Mouse (Mus musculus) hindbrain, postnatal 0 days (tissue): Measurements from ENCODE around the gene Riok2. TPM values are rescaled to one million over a fixed set of nuclear protein-coding genes. Genes with fewer than 3 reads are reported as not detected.
"Not testable (repeated sequence)": the region's sequence is repeated elsewhere in the genome, so short reads cannot be mapped to it uniquely, and the experiment has no call there.

Source experiments
- ATAC-seq: fragments of 200-750 bp; cut with Nextera tagmentation; 2 replicates; pipeline ENCODE4 v1.8.0; 2017; ENCODE audit warnings: mild to moderate bottlenecking, moderate TSS enrichment, moderate library complexity
- DNase-seq: peaks from one replicate; pipeline ENCODE4 v3.0.0-alpha.2; 2015; ENCODE audit warnings: low spot score
- H3K27ac ChIP-seq: fragments of 300-500 bp; sonication (generic); 2 replicates; pipeline ENCODE4 v1.5.1; 2014; ENCODE audit warnings: mild to moderate bottlenecking
- H3K27me3 ChIP-seq: fragments of 300-500 bp; sonication (generic); 2 replicates; pipeline ENCODE4 v1.6.1; 2014; ENCODE audit warnings: low read length, mixed read lengths; ENCODE audit not compliant: insufficient read depth
- H3K36me3 ChIP-seq: fragments of 300-500 bp; sonication (generic); 2 replicates; pipeline ENCODE4 v1.6.1; 2014; ENCODE audit warnings: low read length, mixed read lengths; ENCODE audit not compliant: insufficient read depth
- H3K4me1 ChIP-seq: fragments of 300-500 bp; sonication (generic); 2 replicates; pipeline ENCODE4 v1.6.1; 2014; ENCODE audit warnings: antibody characterized with exemption, low read length, mixed read lengths; ENCODE audit not compliant: insufficient read depth
- H3K4me2 ChIP-seq: fragments of 300-500 bp; sonication (generic); 2 replicates; pipeline ENCODE4 v1.6.1; 2014; ENCODE audit warnings: low read depth, mild to moderate bottlenecking, low read length, moderate library complexity, mixed read lengths
- H3K4me3 ChIP-seq: fragments of 300-500 bp; sonication (generic); 2 replicates; pipeline ENCODE4 v1.5.1; 2014; ENCODE audit warnings: low read length
- H3K9ac ChIP-seq: fragments of 300-500 bp; sonication (generic); replicated peaks from 2 replicates; pipeline ENCODE4 v1.6.1; 2014; ENCODE audit warnings: mild to moderate bottlenecking, low read length, moderate library complexity, mixed read lengths
- H3K9me3 ChIP-seq: fragments of 300-500 bp; sonication (generic); 2 replicates; pipeline ENCODE4 v1.6.1; 2016; ENCODE audit warnings: low read length, mixed read lengths
- CTCF ChIP-seq: IDR thresholded peaks from 2 replicates; pipeline ENCODE4 v1.5.1; 2016; ENCODE audit warnings: antibody characterized with exemption, control low read depth, low read depth
- WGBS: fragments of 180-500 bp; shearing (Covaris S2); extraction: QIAGEN DNeasy Blood & Tissue Kit; methylation state at CpG from one replicate; pipeline ENCODE4 v1.1.7; 2014; 5-methylcytosine and 5-hydroxymethylcytosine counted together
- polyA plus RNA-seq: library from polyadenylated mRNA; unstranded; fragments of >200 nt; fragmentation: Nextera tagmentation; extraction: Ambion mirVana; gene quantifications from 2 replicates; pipeline ENCODE4 v1.2.1, GENCODE M21; 2015
- total RNA-seq: library from RNA; depleted of rRNA; stranded (reverse); fragments of >200 nt; gene quantifications from 2 replicates; pipeline ENCODE4 v1.2.3, GENCODE M21; 2014; rRNA removed

Gene Riok2
- total RNA-seq (19.0 and 36.7 TPM in 2 replicates), polyA plus RNA-seq (15.0 and 19.2 TPM in 2 replicates)

DNA sequence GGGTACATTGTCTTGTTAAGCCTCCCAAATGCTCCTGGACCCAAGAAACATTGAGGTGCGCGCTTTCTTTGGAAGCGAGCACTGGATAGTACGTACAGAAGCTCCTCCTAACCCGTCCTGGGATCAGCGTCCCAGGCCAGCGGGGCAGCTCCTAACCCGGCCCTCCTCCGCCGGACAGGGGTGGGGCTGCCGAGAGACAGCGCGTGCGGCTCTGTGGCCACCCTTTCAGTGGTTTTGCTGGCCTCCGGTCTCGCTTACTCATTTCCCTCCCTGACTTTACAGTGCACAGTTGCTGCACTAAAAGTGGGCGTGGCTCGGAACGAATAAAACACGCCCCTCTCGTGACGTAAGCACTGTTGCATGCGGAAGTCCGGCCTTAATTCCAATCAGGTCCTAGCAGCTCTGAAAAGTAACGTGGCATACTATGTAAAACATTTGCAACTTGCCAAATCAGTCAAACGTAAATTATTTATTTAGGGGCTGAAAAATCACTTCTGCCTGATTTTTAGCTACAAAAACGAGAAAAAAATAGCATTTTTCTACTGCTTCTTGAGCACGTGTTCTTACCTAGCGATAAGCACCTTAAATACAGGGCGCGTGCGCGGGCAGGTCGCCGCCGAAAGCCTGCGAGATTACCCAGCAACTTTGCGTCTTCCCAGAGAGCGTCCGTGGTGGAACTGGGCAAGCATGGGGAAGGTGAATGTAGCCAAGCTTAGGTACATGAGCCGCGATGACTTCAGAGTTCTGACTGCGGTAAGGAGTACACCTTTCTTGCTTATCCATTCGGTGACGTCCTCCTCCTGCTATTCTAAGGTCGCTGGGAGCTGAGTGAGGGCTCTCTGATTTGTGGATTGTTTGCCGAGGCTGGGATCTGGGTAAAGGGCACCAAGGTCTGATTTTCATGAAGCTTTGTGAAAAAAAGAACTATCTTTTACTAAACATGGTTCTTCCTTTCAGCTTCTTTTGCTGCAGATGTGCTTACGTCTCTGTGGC lies at the start of gene Riok2:
Gene Riok2 (plus strand): TSS at position 392 of the 993 bp plus-strand sequence.
- under 1% methylated on average over 48 of the region's 48 CpGs for WGBS
- Histone ChIP-seq H3K4me1 (no peaks in the 10 kb centered on the region), H3K27me3 (no peaks in the 10 kb centered on the region), H3K27ac (peak within 1 kb of the TSS; percentile 86), H3K9me3 (no peaks in the 10 kb centered on the region), H3K4me2 (peak within 1 kb of the TSS; percentile 81), H3K4me3 (peak within 1 kb of the TSS; percentile 69), H3K36me3 (no peaks in the 10 kb centered on the region), H3K9ac (peak within 1 kb of the TSS; percentile 81)
- DNase-seq: peak; percentile 99
- TF ChIP-seq CTCF: no peak
- peak; percentile 99 for ATAC-seq

DNA sequence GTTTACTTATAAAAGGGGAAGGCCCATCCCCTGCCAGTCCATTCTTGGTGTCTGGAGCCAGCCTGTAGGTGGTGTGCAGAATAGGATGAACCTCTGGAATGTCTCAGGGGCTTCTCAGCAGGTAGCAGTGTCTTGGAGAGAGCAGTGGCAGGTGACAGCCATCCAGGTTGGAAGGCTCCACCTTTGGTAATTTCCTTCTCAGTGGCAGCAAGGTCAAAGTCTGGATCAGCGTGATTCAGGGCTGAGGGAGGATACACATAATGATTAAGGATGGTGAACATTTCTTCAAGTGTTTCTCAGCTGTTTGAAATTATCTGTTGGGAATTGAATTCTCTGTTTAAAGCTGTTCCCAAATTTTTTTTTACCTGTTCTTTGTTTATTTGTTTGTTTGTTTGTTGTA lies 48.1 kb upstream of the Riok2 start:
- not testable (repeated sequence) for H3K4me2 ChIP-seq, ATAC-seq, H3K9ac ChIP-seq, H3K4me3 ChIP-seq, H3K27ac ChIP-seq, H3K4me1 ChIP-seq, DNase-seq, H3K27me3 ChIP-seq, H3K36me3 ChIP-seq, H3K9me3 ChIP-seq
- 83% methylated on average over 1 of the region's 1 CpGs for WGBS

- Histone ChIP-seq H3K4me3 (no peak overlapping the region), H3K4me2 (no peak overlapping the region), H3K4me1 (no peaks in the 10 kb centered on the region), H3K9ac (no peak overlapping the region), H3K27me3 (no peaks in the 10 kb centered on the region), H3K36me3 (no peaks in the 10 kb centered on the region), H3K27ac (no peak overlapping the region), H3K9me3 (no peaks in the 10 kb centered on the region)
- DNase-seq (no peak), ATAC-seq (no peak)
- no peak for TF ChIP-seq CTCF
- WGBS: 86% methylated on average over 4 of the region's 4 CpGs
Measured at GRCm38 (mm10) chr17:17326636-17327035, 47.5 kb upstream of the Riok2 start.

DNA sequence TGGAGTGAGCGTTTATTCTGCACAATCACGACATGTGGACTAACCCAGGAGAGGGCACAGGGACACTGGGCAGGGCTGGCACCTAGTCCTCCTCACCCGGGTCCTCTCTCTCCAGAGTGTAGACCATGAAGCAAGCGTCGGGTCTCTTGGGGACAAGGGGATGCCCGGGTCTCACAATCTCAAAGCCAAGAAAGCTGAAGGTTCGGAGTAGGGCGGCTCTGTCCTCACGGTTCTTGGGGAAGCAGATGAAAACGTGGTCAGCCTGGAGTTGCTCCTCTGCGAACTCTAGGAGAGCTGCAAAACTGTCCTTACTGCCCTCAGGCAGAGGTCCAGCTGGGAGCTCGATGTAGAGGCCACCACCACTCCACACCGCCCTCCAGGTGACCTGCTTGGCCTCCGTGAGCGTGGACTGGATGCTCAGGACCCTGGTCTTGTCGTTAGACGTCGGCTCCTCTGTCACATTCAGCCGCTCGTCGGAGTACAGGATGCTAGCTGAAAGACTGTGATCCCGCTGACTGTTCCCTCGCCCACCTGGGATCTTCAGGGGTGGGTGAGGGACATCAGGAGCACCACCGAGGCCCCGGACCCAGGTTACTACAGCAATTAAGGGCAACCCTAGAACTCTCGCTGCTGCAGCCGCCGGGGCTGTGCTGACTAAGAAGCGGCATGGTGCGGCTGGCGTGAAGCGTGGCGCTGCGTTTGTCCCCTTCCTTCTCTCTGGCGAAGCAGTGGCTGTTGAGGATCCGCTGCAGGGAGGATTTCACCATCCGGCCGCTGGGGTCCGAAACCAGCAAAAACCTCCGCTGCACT lies 28.5 kb upstream of the Riok2 start:
- TF ChIP-seq CTCF: 0 out of 2 replicates have a peak, but pooled peaks have one; percentile 9
- H3K9me3 ChIP-seq: not testable (repeated sequence)

DNA sequence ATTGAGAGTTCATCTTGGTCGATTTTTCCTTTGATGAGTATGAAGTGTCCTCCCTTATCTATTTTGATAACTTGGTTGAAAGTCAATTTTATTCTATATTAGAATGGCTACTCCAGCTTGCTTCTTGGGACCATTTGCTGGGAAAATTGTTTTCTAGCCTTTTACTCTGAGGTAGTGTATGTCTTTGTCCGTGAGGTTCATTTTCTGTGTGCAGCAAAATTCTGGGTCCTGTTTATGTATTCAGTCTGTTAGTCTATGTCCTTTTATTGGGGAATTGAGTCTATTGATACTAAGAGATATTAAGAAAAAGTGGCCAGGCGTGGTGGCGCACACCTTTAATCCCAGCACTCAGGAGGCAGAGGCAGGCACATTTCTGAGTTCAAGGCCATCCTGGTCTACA lies 27.8 kb upstream of the Riok2 start:
- H3K27ac ChIP-seq, H3K36me3 ChIP-seq, H3K27me3 ChIP-seq, ATAC-seq, H3K9ac ChIP-seq, H3K4me1 ChIP-seq, DNase-seq, H3K9me3 ChIP-seq: not testable (repeated sequence)
- H3K4me3 ChIP-seq: peak overlapping the region; percentile 24
- 41% methylated on average over 4 of the region's 4 CpGs for WGBS
- peak overlapping the region; percentile 50 for H3K4me2 ChIP-seq

More for the DNA sequence above, 28.5 kb upstream of the Riok2 start:
- not testable (repeated sequence) for H3K27me3 ChIP-seq, H3K9ac ChIP-seq, H3K4me1 ChIP-seq, H3K27ac ChIP-seq, DNase-seq, H3K36me3 ChIP-seq
- peak overlapping the region; percentile 50 for H3K4me2 ChIP-seq
- 3% methylated on average over 28 of the region's 40 CpGs for WGBS
- peak; percentile 79 for ATAC-seq
- peak overlapping the region; percentile 24 for H3K4me3 ChIP-seq

- DNase-seq (no peak), ATAC-seq (no peak)
- H3K36me3 ChIP-seq: no peaks in the 10 kb centered on the region
- H3K9me3 ChIP-seq: no peaks in the 10 kb centered on the region
- WGBS: 6% methylated on average over 6 of the region's 6 CpGs
- peak overlapping the region; percentile 81 for H3K9ac ChIP-seq
- H3K4me2 ChIP-seq: peak overlapping the region; percentile 81
- peak overlapping the region; percentile 86; the same call in 1 of the 2 replicates for H3K27ac ChIP-seq
- H3K4me1 ChIP-seq: no peaks in the 10 kb centered on the region
- H3K27me3 ChIP-seq: no peaks in the 10 kb centered on the region
- TF ChIP-seq CTCF: no peak
- H3K4me3 ChIP-seq: peak overlapping the region; percentile 69
Measured at GRCm38 (mm10) chr17:17373550-17373917, 575 bp upstream of the Riok2 start.
